Mouse (Mus musculus) hindbrain, embryonic 10.5 days (tissue): ENCODE measurements at regions not wholly inside any gene's neighbourhood (a gene's known extent, or its start where the extent isn't known, plus 50 kb on each side); places are given as distances from the start of the nearest gene placed in this dataset.

ENCODE experiments used
- DNase-seq: peaks from one replicate; pipeline ENCODE4 v3.0.0-alpha.2; 2017; ENCODE audit warnings: low spot score
- H3K27ac ChIP-seq: fragments of 300-500 bp; sonication (generic); 2 replicates; pipeline ENCODE4 v1.5.1; 2016; ENCODE audit warnings: mild to moderate bottlenecking, moderate library complexity
- H3K27me3 ChIP-seq: fragments of 300-500 bp; sonication (generic); 2 replicates; pipeline ENCODE4 v1.6.1; 2016; ENCODE audit warnings: mild to moderate bottlenecking; ENCODE audit not compliant: poor library complexity, insufficient read depth, severe bottlenecking
- H3K36me3 ChIP-seq: fragments of 300-500 bp; sonication (generic); 2 replicates; pipeline ENCODE4 v1.6.1; 2016; ENCODE audit warnings: mild to moderate bottlenecking, moderate library complexity
- H3K4me1 ChIP-seq: fragments of 300-500 bp; sonication (generic); replicated peaks from 2 replicates; pipeline ENCODE4 v1.6.1; 2016; ENCODE audit warnings: mild to moderate bottlenecking
- H3K4me3 ChIP-seq: fragments of 300-500 bp; sonication (generic); 2 replicates; pipeline ENCODE4 v1.5.1; 2016; ENCODE audit warnings: mild to moderate bottlenecking, moderate library complexity
- H3K9me3 ChIP-seq: fragments of 300-500 bp; sonication (generic); 2 replicates; pipeline ENCODE4 v1.6.1; 2016; ENCODE audit warnings: mild to moderate bottlenecking, moderate library complexity
- WGBS: fragments of 180-500 bp; shearing (Covaris S2); methylation state at CpG from one replicate; pipeline ENCODE4 v1.1.7; 2016; 5-methylcytosine and 5-hydroxymethylcytosine counted together

- no peak for DNase-seq
- Histone ChIP-seq H3K9me3 (no peaks in the 10 kb centered on the region), H3K27ac (no peak overlapping the region), H3K36me3 (no peaks in the 10 kb centered on the region), H3K4me1 (peaks cover 5% of the 10 kb centered on the region; the same call in 1 of the 2 replicates), H3K27me3 (no peaks in the 10 kb centered on the region), H3K4me3 (no peak overlapping the region)
- WGBS: 93% methylated on average over 2 of the region's 2 CpGs
These were observed 226.1 kb downstream of the Cog6 start for GRCm38 (mm10) chr3:52790942-52791341.

- H3K27ac ChIP-seq: no peak overlapping the region
- H3K4me3 ChIP-seq: no peak overlapping the region
- H3K36me3 ChIP-seq: no peaks in the 10 kb centered on the region
- WGBS: 92% methylated on average over 10 of the region's 10 CpGs
- DNase-seq: no peak
- H3K27me3 ChIP-seq: no peaks in the 10 kb centered on the region
- no peaks in the 10 kb centered on the region for H3K9me3 ChIP-seq
- peaks cover 5% of the 10 kb centered on the region; the same call in 1 of the 2 replicates for H3K4me1 ChIP-seq
These were observed 228.9 kb downstream of the Cog6 start for GRCm38 (mm10) chr3:52787964-52788760.

GRCm38 (mm10) chr3:52785595-52785994 lies 231.4 kb downstream of the Cog6 start:
- Histone ChIP-seq H3K27ac (no peak overlapping the region), H3K36me3 (no peaks in the 10 kb centered on the region), H3K27me3 (no peaks in the 10 kb centered on the region), H3K4me1 (no peaks in the 10 kb centered on the region), H3K9me3 (no peaks in the 10 kb centered on the region), H3K4me3 (no peak overlapping the region)
- no peak for DNase-seq
- 74% methylated on average over 1 of the region's 1 CpGs for WGBS

- Histone ChIP-seq H3K36me3 (no peaks in the 10 kb centered on the region), H3K27ac (no peak overlapping the region), H3K4me3 (no peak overlapping the region), H3K9me3 (no peaks in the 10 kb centered on the region), H3K4me1 (no peaks in the 10 kb centered on the region), H3K27me3 (no peaks in the 10 kb centered on the region)
- DNase-seq: no peak
- 79% methylated on average over 7 of the region's 7 CpGs for WGBS
These were observed 232.6 kb downstream of the Cog6 start for GRCm38 (mm10) chr3:52784476-52784875.

- no peak overlapping the region for H3K27ac ChIP-seq
- no peaks in the 10 kb centered on the region for H3K27me3 ChIP-seq
- no peak for DNase-seq
- H3K4me1 ChIP-seq: no peaks in the 10 kb centered on the region
- H3K9me3 ChIP-seq: no peaks in the 10 kb centered on the region
- WGBS: 89% methylated on average over 5 of the region's 5 CpGs
- H3K36me3 ChIP-seq: no peaks in the 10 kb centered on the region
- H3K4me3 ChIP-seq: no peak overlapping the region
These were observed 234.5 kb downstream of the Cog6 start for GRCm38 (mm10) chr3:52782576-52782975.

- H3K4me3 ChIP-seq: no peak overlapping the region
- H3K4me1 ChIP-seq: no peaks in the 10 kb centered on the region
- no peaks in the 10 kb centered on the region for H3K9me3 ChIP-seq
- H3K36me3 ChIP-seq: no peaks in the 10 kb centered on the region
- WGBS: 89% methylated on average over 3 of the region's 3 CpGs
- no peak for DNase-seq
- H3K27me3 ChIP-seq: no peaks in the 10 kb centered on the region
- no peak overlapping the region for H3K27ac ChIP-seq
These were observed 235.5 kb downstream of the Cog6 start for GRCm38 (mm10) chr3:52781521-52781920.

- no peaks in the 10 kb centered on the region for H3K9me3 ChIP-seq
- DNase-seq: no peak
- no peak overlapping the region for H3K4me3 ChIP-seq
- no peak overlapping the region for H3K27ac ChIP-seq
- no peaks in the 10 kb centered on the region for H3K36me3 ChIP-seq
- 76% methylated on average over 8 of the region's 8 CpGs for WGBS
- no peaks in the 10 kb centered on the region for H3K4me1 ChIP-seq
- no peaks in the 10 kb centered on the region for H3K27me3 ChIP-seq
These were observed 236.7 kb downstream of the Cog6 start for GRCm38 (mm10) chr3:52780356-52780755.

GRCm38 (mm10) chr3:52775875-52776274 lies 241.2 kb downstream of the Cog6 start:
- H3K36me3 ChIP-seq: no peaks in the 10 kb centered on the region
- no peak overlapping the region for H3K27ac ChIP-seq
- DNase-seq: no peak
- no peaks in the 10 kb centered on the region for H3K4me1 ChIP-seq
- H3K9me3 ChIP-seq: no peaks in the 10 kb centered on the region
- no peaks in the 10 kb centered on the region for H3K27me3 ChIP-seq
- H3K4me3 ChIP-seq: no peak overlapping the region
- 85% methylated on average over 4 of the region's 4 CpGs for WGBS

- Histone ChIP-seq H3K27me3 (no peaks in the 10 kb centered on the region), H3K9me3 (no peaks in the 10 kb centered on the region), H3K36me3 (no peaks in the 10 kb centered on the region), H3K4me3 (no peak overlapping the region), H3K27ac (no peak overlapping the region), H3K4me1 (no peaks in the 10 kb centered on the region)
- WGBS: 65% methylated on average over 7 of the region's 7 CpGs
- no peak for DNase-seq
These were observed 241.9 kb downstream of the Cog6 start for GRCm38 (mm10) chr3:52775156-52775555.

- no peak for DNase-seq
These were observed 242.3 kb downstream of the Cog6 start for GRCm38 (mm10) chr3:52774734-52775133.

GRCm38 (mm10) chr3:52767276-52767675 lies 249.8 kb downstream of the Cog6 start:
- Histone ChIP-seq H3K27ac (no peak overlapping the region), H3K36me3 (no peaks in the 10 kb centered on the region), H3K4me3 (no peak overlapping the region), H3K4me1 (0 out of 2 replicates have a peak, but pooled peaks cover 7% of the 10 kb centered on the region), H3K27me3 (no peaks in the 10 kb centered on the region), H3K9me3 (no peaks in the 10 kb centered on the region)
- no peak for DNase-seq
- WGBS: 79% methylated on average over 10 of the region's 10 CpGs

More at GRCm38 (mm10) chr3:52774734-52775133, 242.3 kb downstream of the Cog6 start:
- WGBS: 87% methylated on average over 6 of the region's 6 CpGs
- H3K9me3 ChIP-seq: no peaks in the 10 kb centered on the region
- H3K4me1 ChIP-seq: no peaks in the 10 kb centered on the region
- no peak overlapping the region for H3K27ac ChIP-seq
- H3K36me3 ChIP-seq: no peaks in the 10 kb centered on the region
- no peaks in the 10 kb centered on the region for H3K27me3 ChIP-seq
- H3K4me3 ChIP-seq: no peak overlapping the region

GRCm38 (mm10) chr3:52766841-52767240 lies 250.2 kb downstream of the Cog6 start:
- Histone ChIP-seq H3K9me3 (no peaks in the 10 kb centered on the region), H3K4me1 (0 out of 2 replicates have a peak, but pooled peaks cover 7% of the 10 kb centered on the region), H3K36me3 (no peaks in the 10 kb centered on the region), H3K27me3 (no peaks in the 10 kb centered on the region), H3K27ac (0 out of 2 replicates have a peak overlapping the region, but pooled peaks have one; percentile 29), H3K4me3 (no peak overlapping the region)
- no peak for DNase-seq
- 76% methylated on average over 5 of the region's 5 CpGs for WGBS

- Histone ChIP-seq H3K9me3 (no peaks in the 10 kb centered on the region), H3K27ac (no peak overlapping the region), H3K4me3 (no peak overlapping the region), H3K27me3 (no peaks in the 10 kb centered on the region), H3K4me1 (0 out of 2 replicates have a peak, but pooled peaks cover 7% of the 10 kb centered on the region), H3K36me3 (no peaks in the 10 kb centered on the region)
- DNase-seq: no peak
- 88% methylated on average over 4 of the region's 4 CpGs for WGBS
These were observed 252.9 kb downstream of the Cog6 start for GRCm38 (mm10) chr3:52764166-52764565.
